Mouse (Mus musculus) ES-E14 (cell line): Measurements from ENCODE around the gene Kcnip3. TPM values are rescaled to one million over a fixed set of nuclear protein-coding genes. Genes with fewer than 3 reads are reported as not detected.

ENCODE experiments used
- DNase-seq: peaks from one replicate; pipeline ENCODE4 v3.0.0-alpha.2; 2013; ENCODE audit warnings: low read depth, low spot score
- H3K27ac ChIP-seq: 2 replicates; pipeline ENCODE4 v1.5.1; 2012; ENCODE audit warnings: low read depth, mild to moderate bottlenecking, low read length, moderate library complexity, mixed read lengths; ENCODE audit not compliant: poor library complexity, insufficient read depth, severe bottlenecking
- H3K36me3 ChIP-seq: 2 replicates; pipeline ENCODE4 v1.6.1; 2012; ENCODE audit warnings: mild to moderate bottlenecking, low read length, moderate library complexity, mixed read lengths; ENCODE audit not compliant: control insufficient read depth, poor library complexity, insufficient read depth, severe bottlenecking
- H3K4me1 ChIP-seq, 2 experiments: fragments of 150-350 bp in 1 of 2; sonication (generic) in 1 of 2; 2 replicates each; pipeline ENCODE4 v1.6.1; 2012; ENCODE audit warnings: low read length in 2 of 2, mild to moderate bottlenecking in 1 of 2, mixed read lengths in 1 of 2; ENCODE audit not compliant: control insufficient read depth in 2 of 2, insufficient read depth in 2 of 2, poor library complexity in 1 of 2
- H3K4me3 ChIP-seq, 2 experiments: fragments of 150-350 bp in 1 of 2; sonication (generic) in 1 of 2; 2 replicates each; pipeline ENCODE4 v1.5.1; 2012; ENCODE audit warnings: low read length in 2 of 2, low read depth in 1 of 2, mild to moderate bottlenecking in 1 of 2, mixed read lengths in 1 of 2; ENCODE audit not compliant: insufficient read depth in 1 of 2, poor library complexity in 1 of 2, severe bottlenecking in 1 of 2
- H3K9ac ChIP-seq: 2 replicates; pipeline ENCODE4 v1.6.1; 2012; ENCODE audit warnings: low read depth, mild to moderate bottlenecking, low read length, mixed read lengths; ENCODE audit not compliant: poor library complexity, insufficient read depth, severe bottlenecking
- H3K9me3 ChIP-seq: fragments of 150-350 bp; sonication (generic); 2 replicates; pipeline ENCODE4 v1.6.1; 2012; ENCODE audit warnings: low read depth, mild to moderate bottlenecking, low read length; ENCODE audit not compliant: control insufficient read depth, insufficient read depth
- CHD2 ChIP-seq: IDR thresholded peaks from 2 replicates; pipeline ENCODE4 v1.6.1; 2014; ENCODE audit warnings: mild to moderate bottlenecking, low read depth, low read length, inconsistent platforms
- HCFC1 ChIP-seq: IDR thresholded peaks from 2 replicates; pipeline ENCODE4 v1.6.1; 2012; ENCODE audit warnings: low read length, inconsistent platforms, borderline replicate concordance; ENCODE audit not compliant: insufficient read depth
- MAFK ChIP-seq: IDR thresholded peaks from 2 replicates; pipeline ENCODE4 v1.6.1; 2014; ENCODE audit warnings: mild to moderate bottlenecking, low read depth, low read length, inconsistent platforms; ENCODE audit not compliant: insufficient read depth
- ZC3H11A ChIP-seq: IDR thresholded peaks from 2 replicates; pipeline ENCODE4 v1.6.1; 2012; ENCODE audit warnings: low read depth, mild to moderate bottlenecking, inconsistent platforms, low read length, borderline replicate concordance
- ZNF384 ChIP-seq: IDR thresholded peaks from 2 replicates; pipeline ENCODE4 v1.6.1; 2012; ENCODE audit warnings: low read depth, low read length, inconsistent platforms
- in situ Hi-C, 2 experiments: fragments of 600-800 bp; cut with MboI; formaldehyde crosslinking; loops; one replicate each; pipeline ENCODE4 v1.15.1; 2025; ENCODE audit warnings: low sequenced_read_pairs in 2 of 2, inconsistent platforms in 1 of 2; ENCODE audit not compliant: unreplicated experiment in 2 of 2
- total RNA-seq: library from RNA; depleted of rRNA; stranded (reverse); fragments of 300-350 nt; gene quantifications from 2 replicates; pipeline ENCODE4 v1.2.3, GENCODE M21; 2012

The Kcnip3 gene
- total RNA-seq, 1 experiment: 3.0 TPM

DNA sequence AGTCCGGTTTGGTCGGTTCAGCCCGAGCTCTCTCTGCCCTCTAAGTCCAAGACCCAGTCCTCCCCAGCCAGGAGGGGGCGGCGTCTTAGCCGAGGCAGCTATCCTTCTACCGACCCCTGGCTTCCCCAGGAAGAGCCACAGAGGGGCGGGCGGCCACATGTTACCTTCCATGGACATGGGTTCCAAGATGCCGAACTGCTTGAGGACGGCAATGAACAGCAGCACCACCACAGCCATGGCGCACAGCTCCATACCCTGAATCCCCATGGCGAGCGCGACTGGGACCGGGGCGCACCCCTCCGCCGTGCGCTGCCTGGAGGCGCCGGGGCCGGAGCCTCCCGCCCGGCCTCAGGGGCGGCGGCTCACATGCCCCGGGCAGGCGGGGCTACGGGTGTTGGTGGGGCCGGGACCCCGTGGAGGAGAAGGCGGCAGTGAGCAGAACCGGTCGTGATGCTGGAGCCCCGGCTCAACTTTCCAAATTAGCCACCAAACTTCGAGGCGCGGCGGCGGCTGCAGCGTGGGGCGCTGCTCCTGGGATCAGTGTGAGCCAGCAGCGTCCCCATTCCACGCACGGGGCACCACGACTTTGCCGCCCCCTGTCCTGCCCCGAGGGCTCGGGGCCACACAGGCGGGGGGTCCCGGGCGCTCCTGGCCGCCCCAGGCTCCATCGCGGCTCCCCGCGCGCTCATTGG, 39.9 kb downstream of the Kcnip3 start:
- Histone ChIP-seq H3K4me3 (peak overlapping the region; percentile 62 to 73), H3K27ac (peak overlapping the region; percentile 38; the same call in 1 of the 2 replicates), H3K9me3 (no peaks in the 10 kb centered on the region), H3K9ac (peak overlapping the region; percentile 66), H3K4me1 (peaks cover 0 to 5% of the 10 kb centered on the region in 2 experiments; a peak in 2 of 4 replicates), H3K36me3 (no peaks in the 10 kb centered on the region)
- in situ Hi-C loops: no loop called here
- TF ChIP-seq MAFK: no peak
- TF ChIP-seq ZC3H11A: no peak
- TF ChIP-seq HCFC1: no peak
- TF ChIP-seq ZNF384: no peak
- TF ChIP-seq CHD2: no peak
- no peak for DNase-seq

- DNase-seq: no peak
- H3K27ac ChIP-seq: no peak overlapping the region
- H3K9me3 ChIP-seq: no peaks in the 10 kb centered on the region
- H3K4me3 ChIP-seq: no peak overlapping the region
- TF ChIP-seq MAFK (no peak), ZNF384 (no peak), ZC3H11A (no peak), CHD2 (no peak), HCFC1 (no peak)
- peaks cover 0 to 5% of the 10 kb centered on the region in 2 experiments; a peak in 2 of 4 replicates for H3K4me1 ChIP-seq
- no peak overlapping the region for H3K9ac ChIP-seq
- H3K36me3 ChIP-seq: no peaks in the 10 kb centered on the region
- in situ Hi-C loops: no loop called here
Observed at GRCm38 (mm10) chr2:127479763-127480162, 42.1 kb downstream of the Kcnip3 start.

GRCm38 (mm10) chr2:127479210-127479609, 42.7 kb downstream of the Kcnip3 start:
- Histone ChIP-seq H3K9ac (no peak overlapping the region), H3K36me3 (no peaks in the 10 kb centered on the region), H3K9me3 (no peaks in the 10 kb centered on the region), H3K4me3 (no peak overlapping the region), H3K27ac (no peak overlapping the region), H3K4me1 (peaks cover 0 to 4% of the 10 kb centered on the region in 2 experiments; a peak in 2 of 4 replicates)
- in situ Hi-C loops: no loop called here
- no peak for DNase-seq
- TF ChIP-seq ZC3H11A (no peak), MAFK (no peak), CHD2 (no peak)

GRCm38 (mm10) chr2:127472279-127472678, 49.6 kb downstream of the Kcnip3 start:
- no peak overlapping the region for H3K4me3 ChIP-seq
- no peak for DNase-seq
- in situ Hi-C loops: no loop called here
- no peak overlapping the region for H3K9ac ChIP-seq
- H3K36me3 ChIP-seq: no peaks in the 10 kb centered on the region
- H3K9me3 ChIP-seq: no peaks in the 10 kb centered on the region
- no peaks in the 10 kb centered on the region for H3K4me1 ChIP-seq
- no peak for TF ChIP-seq MAFK
- peak; percentile 62; the same call in 1 of the 2 replicates for TF ChIP-seq ZNF384
- no peak for TF ChIP-seq HCFC1
- H3K27ac ChIP-seq: no peak overlapping the region

GRCm38 (mm10) chr2:127471281-127471680, 50.6 kb downstream of the Kcnip3 start:
- Histone ChIP-seq H3K27ac (no peak overlapping the region), H3K4me1 (no peaks in the 10 kb centered on the region), H3K36me3 (no peaks in the 10 kb centered on the region), H3K4me3 (no peak overlapping the region), H3K9ac (no peak overlapping the region), H3K9me3 (no peaks in the 10 kb centered on the region)
- no peak for DNase-seq
- in situ Hi-C loops: no loop called here
- TF ChIP-seq ZC3H11A (no peak), ZNF384 (no peak), CHD2 (no peak), MAFK (no peak), HCFC1 (no peak)
